Mouse (Mus musculus) neural tube, embryonic 12.5 days (tissue): ENCODE data around the gene Slc5a7. TPM values are rescaled to one million over a fixed set of nuclear protein-coding genes. Genes with fewer than 3 reads are reported as not detected.

Experiments used
- ATAC-seq: fragments of 200-750 bp; cut with Nextera tagmentation; 2 replicates; pipeline ENCODE4 v1.8.0; 2017; ENCODE audit warnings: low read depth, mild to moderate bottlenecking, moderate TSS enrichment, moderate library complexity; ENCODE audit not compliant: low FRiP score
- H3K27ac ChIP-seq: fragments of 300-500 bp; sonication (generic); 2 replicates; pipeline ENCODE4 v1.5.1; 2016
- H3K27me3 ChIP-seq: fragments of 300-500 bp; sonication (generic); replicated peaks from 2 replicates; pipeline ENCODE4 v1.6.1; 2016; ENCODE audit warnings: mild to moderate bottlenecking
- H3K36me3 ChIP-seq: fragments of 300-500 bp; sonication (generic); 2 replicates; pipeline ENCODE4 v1.6.1; 2016; ENCODE audit warnings: mild to moderate bottlenecking
- H3K4me1 ChIP-seq: fragments of 300-500 bp; sonication (generic); 2 replicates; pipeline ENCODE4 v1.6.1; 2016
- H3K4me2 ChIP-seq: fragments of 300-500 bp; sonication (generic); replicated peaks from 2 replicates; pipeline ENCODE4 v1.6.1; 2016; ENCODE audit warnings: mild to moderate bottlenecking
- H3K4me3 ChIP-seq: fragments of 300-500 bp; sonication (generic); 2 replicates; pipeline ENCODE4 v1.5.1; 2016
- H3K9ac ChIP-seq: fragments of 300-500 bp; sonication (generic); 2 replicates; pipeline ENCODE4 v1.6.1; 2016; ENCODE audit warnings: mild to moderate bottlenecking
- H3K9me3 ChIP-seq: fragments of 300-500 bp; sonication (generic); 2 replicates; pipeline ENCODE4 v1.6.1; 2016; ENCODE audit warnings: mild to moderate bottlenecking
- WGBS: fragments of 180-500 bp; shearing (Covaris S2); methylation state at CpG from one replicate; pipeline ENCODE4 v1.1.7; 2016; 5-methylcytosine and 5-hydroxymethylcytosine counted together
- polyA plus RNA-seq: library from polyadenylated mRNA; unstranded; fragments of >200 nt; fragmentation: Nextera tagmentation; extraction: Ambion mirVana; gene quantifications from 2 replicates; pipeline ENCODE4 v1.2.1, GENCODE M21; 2016

Gene Slc5a7
- 7.5 and 8.5 TPM in 2 replicates for polyA plus RNA-seq

DNA sequence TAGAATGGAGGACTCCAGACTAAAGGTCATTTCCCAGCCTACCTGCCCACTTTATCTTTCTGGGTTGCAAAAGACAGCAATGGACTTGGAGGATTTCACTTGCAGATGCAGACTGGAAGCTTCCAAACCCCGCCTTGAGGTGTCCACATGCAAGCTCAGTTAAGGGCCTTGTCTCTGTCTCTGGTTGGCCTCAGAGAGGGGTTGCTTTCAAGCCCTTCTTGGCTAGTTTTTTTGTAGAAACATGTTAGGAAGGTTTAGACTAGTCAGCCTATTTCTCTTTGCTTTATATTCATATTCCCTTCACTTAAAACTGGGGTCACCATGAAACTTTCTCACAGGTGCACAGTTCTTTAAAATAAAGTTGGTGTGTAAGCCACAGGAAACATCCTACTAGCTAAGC lies at the start of gene Slc5a7:
Gene Slc5a7 (minus strand): TSS at position 101 of the 400 bp plus-strand sequence.
- 64% methylated on average over 1 of the region's 1 CpGs for WGBS
- no peak for ATAC-seq
- H3K4me1 ChIP-seq = no peaks in the 10 kb centered on the region; the same call in 1 of the 2 replicates
- no peak within 1 kb of the TSS for H3K27ac ChIP-seq
- H3K9me3 ChIP-seq = no peaks in the 10 kb centered on the region
- H3K27me3 ChIP-seq = no peaks in the 10 kb centered on the region; the same call in 1 of the 2 replicates
- peak within 1 kb of the TSS; percentile 52 for H3K9ac ChIP-seq
- peak within 1 kb of the TSS; percentile 84 for H3K4me2 ChIP-seq
- H3K36me3 ChIP-seq = no peaks in the 10 kb centered on the region
- H3K4me3 ChIP-seq = peak within 1 kb of the TSS; percentile 41

DNA sequence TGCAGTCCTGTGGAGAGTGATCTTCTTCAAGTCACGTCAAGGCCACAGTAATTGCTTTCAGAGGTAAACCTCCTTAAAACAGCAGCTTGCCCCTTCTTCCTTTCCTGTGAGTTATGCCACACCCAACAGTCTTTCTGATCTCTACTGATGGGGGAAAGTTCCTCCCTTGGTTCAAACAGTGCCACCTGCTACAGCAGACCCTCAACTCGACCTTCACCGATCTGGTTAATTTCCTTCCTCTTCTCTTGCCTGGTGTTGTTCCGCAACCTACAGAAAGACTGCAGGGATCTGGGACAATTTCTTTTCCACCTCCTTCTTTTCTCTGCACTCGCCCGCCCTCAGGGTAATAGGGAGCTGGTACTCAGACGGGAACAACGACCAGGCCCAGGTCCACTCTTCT lies 48.8 kb upstream of the Slc5a7 start:
- Histone ChIP-seq H3K9me3 (no peaks in the 10 kb centered on the region), H3K4me3 (no peak overlapping the region), H3K36me3 (no peaks in the 10 kb centered on the region), H3K4me1 (no peaks in the 10 kb centered on the region), H3K27me3 (no peaks in the 10 kb centered on the region), H3K9ac (no peak overlapping the region), H3K4me2 (no peak overlapping the region), H3K27ac (no peak overlapping the region)
- WGBS = 83% methylated on average over 8 of the region's 8 CpGs
- no peak for ATAC-seq

DNA sequence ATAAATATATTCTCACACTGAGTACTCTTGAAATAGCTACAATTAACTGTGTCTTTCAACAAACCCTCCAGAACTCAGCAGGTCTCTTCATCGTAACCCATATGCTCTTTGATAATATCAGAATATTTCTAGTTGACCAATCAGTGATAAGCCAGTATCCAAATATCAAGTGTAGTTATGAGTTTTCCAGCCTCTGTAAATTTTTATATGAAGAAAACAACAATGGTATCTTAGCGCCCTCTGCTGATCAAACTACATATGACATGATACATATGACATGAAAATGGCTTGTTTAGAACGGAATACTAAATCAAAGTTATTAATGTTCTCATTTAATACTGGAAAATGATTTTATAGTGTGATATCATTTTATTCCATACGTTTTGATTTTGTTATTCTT lies 44.6 kb upstream of the Slc5a7 start:
- Histone ChIP-seq H3K27me3 (no peaks in the 10 kb centered on the region), H3K4me3 (no peak overlapping the region)
- 27% methylated on average over 4 of the region's 4 CpGs for WGBS

DNA sequence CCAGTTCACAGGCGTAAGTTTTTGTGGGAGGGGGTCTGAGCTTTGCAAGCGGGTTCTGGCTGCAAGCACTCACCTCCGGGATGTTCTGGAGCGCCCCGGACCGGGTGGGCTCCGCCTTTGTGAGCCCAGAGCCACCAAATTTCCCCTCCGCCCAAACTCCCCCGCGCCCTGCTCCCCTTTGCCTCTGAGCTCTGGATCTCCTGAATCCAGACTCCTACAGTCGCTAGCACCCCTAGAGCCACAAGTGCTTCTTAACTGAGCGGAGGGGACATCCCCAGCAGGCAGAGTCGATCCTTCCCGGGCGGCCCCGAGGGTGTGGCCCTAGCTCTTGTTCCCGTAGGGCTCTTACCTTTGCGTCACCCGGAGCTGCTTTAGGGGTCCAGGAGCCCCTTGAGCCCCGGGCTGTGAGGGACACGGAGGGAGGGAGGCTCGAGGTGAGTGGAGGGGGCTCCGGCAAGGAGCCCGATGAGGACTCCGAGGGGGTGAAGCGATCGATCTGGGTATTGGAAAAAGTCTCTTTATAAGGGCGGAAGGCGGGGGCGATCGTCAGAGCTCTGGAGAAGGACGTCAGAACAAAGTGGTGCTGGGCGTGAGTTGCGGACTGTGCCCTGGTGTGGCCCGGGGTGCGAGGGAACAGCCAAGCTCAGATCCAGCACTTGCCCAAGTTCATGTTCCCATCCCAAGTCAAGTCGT lies 456 bp downstream of the Slc5a7 start:
- H3K4me1 ChIP-seq = no peaks in the 10 kb centered on the region; the same call in 1 of the 2 replicates
- 1% methylated on average over 37 of the region's 37 CpGs for WGBS
- H3K27me3 ChIP-seq = no peaks in the 10 kb centered on the region; the same call in 1 of the 2 replicates
- peak overlapping the region; percentile 52 for H3K9ac ChIP-seq
- H3K4me2 ChIP-seq = peak overlapping the region; percentile 84
- H3K27ac ChIP-seq = no peak overlapping the region
- H3K9me3 ChIP-seq = no peaks in the 10 kb centered on the region
- ATAC-seq = peak; percentile 77
- H3K36me3 ChIP-seq = no peaks in the 10 kb centered on the region
- H3K4me3 ChIP-seq = peak overlapping the region; percentile 41

More for the DNA sequence above, 44.6 kb upstream of the Slc5a7 start:
- no peak for ATAC-seq
- no peaks in the 10 kb centered on the region for H3K9me3 ChIP-seq
- H3K4me2 ChIP-seq = no peak overlapping the region
- H3K36me3 ChIP-seq = no peaks in the 10 kb centered on the region
- no peaks in the 10 kb centered on the region for H3K4me1 ChIP-seq
- H3K9ac ChIP-seq = no peak overlapping the region
- no peak overlapping the region for H3K27ac ChIP-seq

DNA sequence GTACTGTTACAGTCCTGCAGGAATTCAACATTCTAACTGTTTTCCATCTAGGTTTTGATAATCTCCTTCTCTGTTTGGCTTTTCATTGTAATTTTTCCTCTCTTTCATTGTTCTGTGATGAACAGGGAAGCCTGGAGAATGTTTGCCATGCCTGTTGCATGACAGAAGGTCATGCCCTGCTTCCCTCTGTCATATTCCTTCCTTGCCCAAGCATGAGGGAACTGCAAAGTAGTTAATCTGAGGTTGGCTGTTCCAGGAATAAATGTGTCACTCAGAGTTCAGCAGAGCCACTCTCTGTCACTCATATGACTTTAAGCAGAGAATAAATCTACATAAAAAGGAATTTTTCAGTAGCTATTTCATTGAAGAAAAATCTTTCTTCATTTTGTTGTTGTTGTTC lies 48.1 kb downstream of the Slc5a7 start:
- H3K9ac ChIP-seq = no peak overlapping the region
- H3K36me3 ChIP-seq = no peaks in the 10 kb centered on the region
- no peak overlapping the region for H3K4me3 ChIP-seq
- no peaks in the 10 kb centered on the region for H3K9me3 ChIP-seq
- no peak for ATAC-seq
- no peak overlapping the region for H3K27ac ChIP-seq
- no peak overlapping the region for H3K4me2 ChIP-seq
- H3K27me3 ChIP-seq = no peaks in the 10 kb centered on the region
- H3K4me1 ChIP-seq = no peaks in the 10 kb centered on the region

DNA sequence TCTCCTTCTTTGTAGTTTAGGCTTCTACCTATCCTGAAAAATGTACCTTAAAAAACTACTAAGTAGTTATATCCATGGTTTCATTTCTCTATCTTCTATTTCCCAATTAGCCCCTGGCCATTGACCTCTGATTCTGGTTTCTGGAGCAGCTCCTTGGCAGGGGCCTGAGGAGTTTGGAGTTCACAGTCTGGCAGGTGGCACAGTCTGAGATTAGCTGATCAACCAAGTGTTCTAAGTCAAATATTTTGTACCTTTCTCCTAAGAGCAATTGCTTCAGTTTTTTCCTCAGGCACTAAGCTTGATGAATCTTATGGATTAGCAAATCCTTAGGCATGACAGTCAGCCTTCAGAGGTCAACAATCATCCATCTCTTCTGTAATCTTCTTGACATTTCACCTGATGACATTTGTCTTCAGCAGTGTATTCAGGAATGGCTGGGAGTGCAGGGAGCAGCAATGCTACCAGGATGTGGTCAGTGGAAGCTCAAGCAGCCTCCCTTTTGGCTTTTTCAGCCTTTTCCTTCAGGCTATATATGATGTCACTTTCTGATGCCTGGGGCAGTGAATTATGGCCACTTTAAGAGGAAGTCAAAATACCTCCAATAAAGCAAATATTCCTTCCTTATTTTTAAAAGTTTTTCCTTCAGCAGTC lies 55.1 kb downstream of the Slc5a7 start:
- Histone ChIP-seq H3K4me1 (no peaks in the 10 kb centered on the region), H3K36me3 (no peaks in the 10 kb centered on the region), H3K4me2 (no peak overlapping the region), H3K4me3 (no peak overlapping the region), H3K27ac (no peak overlapping the region), H3K9ac (no peak overlapping the region), H3K27me3 (no peaks in the 10 kb centered on the region), H3K9me3 (no peaks in the 10 kb centered on the region)
- ATAC-seq = no peak

DNA sequence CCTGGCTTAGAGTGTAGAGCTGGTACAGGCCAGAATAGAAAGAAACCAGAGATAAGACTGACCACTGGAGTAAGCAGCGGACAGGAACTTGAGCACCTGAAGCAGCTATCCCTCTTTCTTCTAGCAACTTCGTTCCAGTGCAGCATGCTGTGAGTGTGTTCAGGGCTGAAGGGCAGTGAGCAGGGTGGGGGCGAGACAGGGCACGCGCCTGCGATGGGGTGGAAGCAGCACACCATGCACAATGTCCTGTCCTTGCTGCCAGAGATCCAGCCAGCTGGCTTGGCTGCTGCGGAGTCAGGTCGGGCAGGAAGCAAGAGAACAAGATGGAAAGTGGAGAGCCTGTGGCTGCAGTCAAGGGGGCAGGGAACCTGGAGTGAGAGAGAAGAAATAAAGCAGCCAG lies 59.4 kb downstream of the Slc5a7 start:
- H3K9me3 ChIP-seq = no peaks in the 10 kb centered on the region
- H3K4me1 ChIP-seq = no peaks in the 10 kb centered on the region
- WGBS = 77% methylated on average over 8 of the region's 8 CpGs
- H3K36me3 ChIP-seq = no peaks in the 10 kb centered on the region
- no peak overlapping the region for H3K9ac ChIP-seq
- H3K27me3 ChIP-seq = no peaks in the 10 kb centered on the region
- H3K27ac ChIP-seq = no peak overlapping the region
- no peak overlapping the region for H3K4me3 ChIP-seq
- no peak for ATAC-seq
- no peak overlapping the region for H3K4me2 ChIP-seq
